Mouse (Mus musculus) ES-E14 (cell line): ENCODE data around the gene Naa16. TPM values are rescaled to one million over a fixed set of nuclear protein-coding genes. Genes with fewer than 3 reads are reported as not detected.

Experiments
- DNase-seq: peaks from one replicate; pipeline ENCODE4 v3.0.0-alpha.2; 2013; ENCODE audit warnings: low read depth, low spot score
- H3K27ac ChIP-seq: 2 replicates; pipeline ENCODE4 v1.5.1; 2012; ENCODE audit warnings: low read depth, mild to moderate bottlenecking, low read length, moderate library complexity, mixed read lengths; ENCODE audit not compliant: poor library complexity, insufficient read depth, severe bottlenecking
- H3K36me3 ChIP-seq: 2 replicates; pipeline ENCODE4 v1.6.1; 2012; ENCODE audit warnings: mild to moderate bottlenecking, low read length, moderate library complexity, mixed read lengths; ENCODE audit not compliant: control insufficient read depth, poor library complexity, insufficient read depth, severe bottlenecking
- H3K4me1 ChIP-seq, 2 experiments: fragments of 150-350 bp in 1 of 2; sonication (generic) in 1 of 2; 2 replicates each; pipeline ENCODE4 v1.6.1; 2012; ENCODE audit warnings: low read length in 2 of 2, mild to moderate bottlenecking in 1 of 2, mixed read lengths in 1 of 2; ENCODE audit not compliant: control insufficient read depth in 2 of 2, insufficient read depth in 2 of 2, poor library complexity in 1 of 2
- H3K4me3 ChIP-seq, 2 experiments: fragments of 150-350 bp in 1 of 2; sonication (generic) in 1 of 2; 2 replicates each; pipeline ENCODE4 v1.5.1; 2012; ENCODE audit warnings: low read length in 2 of 2, low read depth in 1 of 2, mild to moderate bottlenecking in 1 of 2, mixed read lengths in 1 of 2; ENCODE audit not compliant: insufficient read depth in 1 of 2, poor library complexity in 1 of 2, severe bottlenecking in 1 of 2
- H3K9ac ChIP-seq: 2 replicates; pipeline ENCODE4 v1.6.1; 2012; ENCODE audit warnings: low read depth, mild to moderate bottlenecking, low read length, mixed read lengths; ENCODE audit not compliant: poor library complexity, insufficient read depth, severe bottlenecking
- H3K9me3 ChIP-seq: fragments of 150-350 bp; sonication (generic); 2 replicates; pipeline ENCODE4 v1.6.1; 2012; ENCODE audit warnings: low read depth, mild to moderate bottlenecking, low read length; ENCODE audit not compliant: control insufficient read depth, insufficient read depth
- CHD2 ChIP-seq: IDR thresholded peaks from 2 replicates; pipeline ENCODE4 v1.6.1; 2014; ENCODE audit warnings: mild to moderate bottlenecking, low read depth, low read length, inconsistent platforms
- HCFC1 ChIP-seq: IDR thresholded peaks from 2 replicates; pipeline ENCODE4 v1.6.1; 2012; ENCODE audit warnings: low read length, inconsistent platforms, borderline replicate concordance; ENCODE audit not compliant: insufficient read depth
- MAFK ChIP-seq: IDR thresholded peaks from 2 replicates; pipeline ENCODE4 v1.6.1; 2014; ENCODE audit warnings: mild to moderate bottlenecking, low read depth, low read length, inconsistent platforms; ENCODE audit not compliant: insufficient read depth
- ZC3H11A ChIP-seq: IDR thresholded peaks from 2 replicates; pipeline ENCODE4 v1.6.1; 2012; ENCODE audit warnings: low read depth, mild to moderate bottlenecking, inconsistent platforms, low read length, borderline replicate concordance
- ZNF384 ChIP-seq: IDR thresholded peaks from 2 replicates; pipeline ENCODE4 v1.6.1; 2012; ENCODE audit warnings: low read depth, low read length, inconsistent platforms
- in situ Hi-C, 2 experiments: fragments of 600-800 bp; cut with MboI; formaldehyde crosslinking; loops; one replicate each; pipeline ENCODE4 v1.15.1; 2025; ENCODE audit warnings: low sequenced_read_pairs in 2 of 2, inconsistent platforms in 1 of 2; ENCODE audit not compliant: unreplicated experiment in 2 of 2
- total RNA-seq: library from RNA; depleted of rRNA; stranded (reverse); fragments of 300-350 nt; gene quantifications from 2 replicates; pipeline ENCODE4 v1.2.3, GENCODE M21; 2012

The Naa16 gene
- total RNA-seq, 1 experiment = 13.5 TPM

GRCm38 (mm10) chr14:79420083-79420685, 29.6 kb upstream of the Naa16 start:
- no peak overlapping the region for H3K4me3 ChIP-seq

GRCm38 (mm10) chr14:79413121-79413520, 22.5 kb upstream of the Naa16 start:
- Histone ChIP-seq H3K9ac (no peak overlapping the region), H3K9me3 (no peaks in the 10 kb centered on the region)
- in situ Hi-C loops = no loop called here

More at GRCm38 (mm10) chr14:79420083-79420685, 29.6 kb upstream of the Naa16 start:
- no peaks in the 10 kb centered on the region for H3K9me3 ChIP-seq
- no peak overlapping the region for H3K27ac ChIP-seq
- H3K9ac ChIP-seq = peak overlapping the region; percentile 10; the same call in 1 of the 2 replicates
- H3K4me1 ChIP-seq = peaks cover 0 to 2% of the 10 kb centered on the region in 2 experiments; a peak in 1 of 4 replicates
- no peak for DNase-seq
- TF ChIP-seq ZNF384 = no peak
- no peak for TF ChIP-seq ZC3H11A
- no peak for TF ChIP-seq HCFC1
- TF ChIP-seq MAFK = no peak
- no peak for TF ChIP-seq CHD2
- H3K36me3 ChIP-seq = peaks cover 3% of the 10 kb centered on the region; the same call in 1 of the 2 replicates
- in situ Hi-C loops = no loop called here

DNA sequence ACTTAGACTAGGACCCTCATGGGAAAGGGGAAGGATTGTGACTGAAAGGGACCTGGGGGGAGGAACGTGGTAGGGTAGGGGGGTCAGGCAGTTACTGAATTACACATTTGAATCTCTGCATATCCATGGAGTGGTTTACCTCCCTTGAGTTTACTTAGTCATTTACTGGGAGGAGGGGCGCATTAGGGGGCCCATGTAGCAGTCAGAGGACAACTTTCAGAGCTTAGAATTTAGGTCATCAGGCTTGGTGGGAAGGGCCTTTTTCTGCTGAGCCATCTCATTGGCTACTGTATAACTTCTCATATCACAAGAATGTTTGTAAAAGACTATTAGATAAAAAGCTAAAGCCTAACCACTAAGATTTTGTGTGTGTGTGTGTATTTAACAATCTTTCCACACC, 20.1 kb upstream of the Naa16 start:
- no peaks in the 10 kb centered on the region for H3K9me3 ChIP-seq
- peaks cover 0 to 2% of the 10 kb centered on the region in 2 experiments; a peak in 1 of 4 replicates for H3K4me1 ChIP-seq
- no peak overlapping the region for H3K4me3 ChIP-seq
- TF ChIP-seq MAFK = no peak
- no peak for TF ChIP-seq ZC3H11A
- TF ChIP-seq HCFC1 = no peak
- TF ChIP-seq ZNF384 = no peak
- TF ChIP-seq CHD2 = no peak
- peaks cover 3% of the 10 kb centered on the region; the same call in 1 of the 2 replicates for H3K36me3 ChIP-seq
- DNase-seq = no peak
- no peak overlapping the region for H3K27ac ChIP-seq
- no peak overlapping the region for H3K9ac ChIP-seq
- in situ Hi-C loops = no loop called here

More at GRCm38 (mm10) chr14:79413121-79413520, 22.5 kb upstream of the Naa16 start:
- H3K27ac ChIP-seq = no peak overlapping the region; the same call in 1 of the 2 replicates
- peaks cover 3% of the 10 kb centered on the region; the same call in 1 of the 2 replicates for H3K36me3 ChIP-seq
- H3K4me3 ChIP-seq = no peak overlapping the region
- TF ChIP-seq HCFC1 (no peak), ZC3H11A (no peak), ZNF384 (no peak), CHD2 (no peak), MAFK (no peak)
- no peak for DNase-seq
- peaks cover 0 to 2% of the 10 kb centered on the region in 2 experiments; a peak in 1 of 4 replicates for H3K4me1 ChIP-seq

DNA sequence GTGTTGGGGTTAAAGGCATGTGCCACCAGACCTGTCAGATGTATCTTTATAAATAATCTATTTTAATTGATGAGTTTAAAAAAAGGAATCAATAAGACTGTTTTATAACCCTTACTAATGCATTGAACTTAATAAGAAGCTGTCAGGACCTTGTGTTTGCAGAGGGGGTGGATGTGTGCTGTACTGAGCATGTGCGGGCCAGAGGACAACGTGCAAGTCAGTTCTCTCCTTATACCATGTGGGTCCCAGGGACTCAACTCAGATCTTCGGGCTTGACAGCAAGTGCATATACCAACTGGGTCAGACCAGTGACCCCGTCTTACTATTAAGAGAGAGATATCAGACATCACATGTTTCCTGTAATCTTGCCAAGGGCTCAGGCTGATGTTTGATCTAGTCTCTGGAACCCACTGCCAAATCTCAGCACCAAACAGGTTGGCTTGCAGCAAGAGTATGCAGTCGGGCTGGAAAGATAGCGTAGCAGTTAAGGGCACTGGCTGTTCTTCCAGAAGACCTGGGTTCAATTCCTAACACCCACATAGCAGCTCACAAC, 18.8 kb upstream of the Naa16 start:
- Histone ChIP-seq H3K4me3 (no peak overlapping the region), H3K9ac (no peak overlapping the region), H3K36me3 (peaks cover 3% of the 10 kb centered on the region; the same call in 1 of the 2 replicates), H3K27ac (no peak overlapping the region), H3K4me1 (peaks cover 0 to 2% of the 10 kb centered on the region in 2 experiments; a peak in 1 of 4 replicates), H3K9me3 (no peaks in the 10 kb centered on the region)
- in situ Hi-C loops = no loop called here
- no peak for DNase-seq
- no peak for TF ChIP-seq MAFK
- no peak for TF ChIP-seq ZC3H11A
- TF ChIP-seq HCFC1 = no peak
- no peak for TF ChIP-seq CHD2
- no peak for TF ChIP-seq ZNF384
